Mouse (Mus musculus): ENCODE data around the gene Col11a1.

Gene Col11a1

DNA sequence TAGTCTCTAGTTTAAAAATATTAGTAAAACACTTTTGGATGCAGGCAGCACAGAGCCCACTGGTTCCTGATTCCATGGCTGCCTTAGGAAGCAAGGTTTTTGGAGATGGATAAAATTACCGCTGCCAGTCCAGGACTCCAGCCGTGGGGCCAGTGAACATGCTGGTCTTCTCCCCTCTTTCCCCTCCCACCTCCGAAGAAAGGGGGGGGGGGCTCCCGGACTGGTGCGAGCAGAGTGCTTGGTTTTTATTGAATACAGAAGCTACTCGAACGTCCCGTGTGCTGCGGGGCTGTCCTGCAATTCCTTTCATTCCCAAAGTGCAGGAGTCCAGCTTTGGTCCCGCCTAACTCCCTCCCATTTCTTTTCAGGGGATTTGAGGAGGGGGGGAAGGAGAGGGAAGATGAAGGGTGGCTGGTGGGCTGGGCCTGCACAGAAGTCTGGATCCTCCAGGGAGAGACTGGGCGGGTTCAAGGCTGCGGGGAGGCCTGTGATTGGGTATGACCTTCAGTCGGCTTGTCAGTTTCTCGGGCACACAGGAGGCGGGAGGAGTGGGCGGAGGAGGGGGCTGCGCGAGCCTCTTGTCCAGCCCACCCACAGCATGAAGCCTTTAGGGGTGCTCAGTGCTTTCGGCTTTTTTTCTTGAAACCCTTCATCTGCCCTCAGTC is at the start of gene Col11a1:
Gene Col11a1, plus strand, starts transcription at position 570 of the 665 bp plus-strand sequence.
- DNase-seq, result peak; percentile 40

DNA sequence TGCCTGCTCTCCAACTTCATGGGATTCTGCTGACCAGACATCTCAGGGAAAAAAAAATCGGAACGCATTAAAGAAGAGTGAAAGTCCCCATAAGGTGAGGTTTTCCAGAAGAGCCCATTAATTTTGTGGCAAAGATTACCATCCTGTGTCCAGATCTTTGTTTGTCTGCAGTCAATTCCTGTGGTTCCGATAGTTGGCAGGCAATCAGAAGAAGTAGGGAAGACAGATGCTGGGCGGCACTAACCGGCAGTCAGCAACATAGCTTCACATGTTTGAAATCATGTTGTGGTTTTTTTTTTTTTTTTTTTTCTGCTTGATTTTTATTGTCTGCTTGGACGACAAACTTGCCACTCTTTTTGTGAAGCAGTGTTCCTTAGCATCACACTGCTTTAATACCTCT is 39.4 kb upstream of the Col11a1 start:
- no peak for DNase-seq

DNA sequence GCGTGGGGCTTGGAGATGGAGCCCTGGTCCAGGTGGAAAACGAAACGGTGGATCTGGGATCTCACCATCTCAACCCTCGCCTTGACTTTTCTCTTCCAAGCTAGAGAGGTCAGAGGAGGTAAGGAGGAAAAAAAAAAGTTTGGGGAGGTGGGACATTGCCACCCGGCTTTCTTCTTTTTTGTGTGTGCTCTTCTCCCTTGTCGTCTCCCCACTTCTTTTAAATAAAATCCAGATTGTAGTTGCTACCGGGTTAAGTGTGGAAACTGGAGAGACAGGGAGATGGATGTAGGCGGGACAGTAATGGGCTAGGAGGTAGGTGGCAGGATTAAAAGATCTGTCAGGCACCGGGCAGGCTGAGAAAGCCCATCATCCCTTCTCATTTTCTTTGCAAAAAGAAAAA is 546 bp downstream of the Col11a1 start:
- no peak for DNase-seq

DNA sequence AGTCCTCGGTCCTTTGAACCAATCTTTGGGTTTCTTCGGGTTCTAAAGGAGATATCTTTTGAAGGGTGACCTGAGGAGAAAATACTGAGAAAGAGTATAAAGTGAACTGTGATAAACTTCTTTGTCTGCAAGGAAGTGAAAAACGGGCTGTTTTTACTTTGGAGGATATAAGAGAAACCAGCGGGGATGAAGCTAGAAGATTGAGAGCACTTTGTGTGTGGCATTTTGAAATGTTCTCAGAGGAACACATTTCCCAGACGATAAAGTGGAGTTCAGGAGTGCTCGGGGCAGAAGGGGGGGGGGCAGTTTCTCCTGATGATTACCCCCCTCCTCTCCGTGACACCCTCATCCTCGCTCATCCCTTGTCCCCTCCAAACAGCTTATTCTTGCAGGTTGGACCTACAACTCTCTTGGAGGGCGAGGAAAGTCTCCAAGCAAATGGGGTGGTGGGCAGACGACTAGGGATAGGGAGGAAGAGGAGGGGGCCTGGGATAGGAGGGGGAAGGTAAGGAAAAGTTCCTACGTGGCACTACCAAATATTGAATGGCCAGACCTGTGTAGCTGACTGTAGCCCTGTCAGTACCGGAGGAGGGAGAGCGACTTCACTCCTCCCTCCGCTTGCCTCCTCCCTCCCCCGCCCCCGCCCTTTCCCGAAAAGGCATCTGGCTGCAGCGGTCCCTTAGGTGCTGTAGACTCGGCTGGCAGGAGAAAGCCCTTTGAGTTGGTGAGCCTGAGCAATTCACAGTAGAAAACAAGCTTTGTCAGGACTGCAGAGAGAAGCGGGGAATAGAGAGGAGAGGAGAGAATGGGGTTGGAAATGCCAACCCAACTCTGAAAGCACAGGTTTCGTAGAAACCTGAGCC is 1.2 kb downstream of the Col11a1 start:
- DNase-seq, result no peak

DNA sequence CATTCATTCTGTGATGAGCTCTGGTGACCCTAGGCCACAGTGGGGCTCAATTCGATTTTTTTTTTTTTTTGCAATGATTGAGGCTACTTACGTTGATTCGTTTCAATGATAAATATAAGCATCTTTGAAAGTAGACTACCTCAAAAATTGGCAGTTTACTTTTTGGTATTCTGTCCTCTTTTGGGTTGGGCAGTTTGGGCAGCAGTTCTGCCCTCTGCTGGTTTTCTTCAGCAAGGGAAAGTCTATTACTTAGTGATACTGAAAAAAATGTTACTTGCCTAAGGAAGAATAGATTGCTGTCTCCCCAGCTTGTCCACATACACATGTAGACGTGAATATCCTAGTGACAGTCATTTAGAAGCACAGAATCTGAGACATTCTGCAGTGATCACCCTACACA is 2.0 kb downstream of the Col11a1 start:
- peak; percentile 14 for DNase-seq

DNA sequence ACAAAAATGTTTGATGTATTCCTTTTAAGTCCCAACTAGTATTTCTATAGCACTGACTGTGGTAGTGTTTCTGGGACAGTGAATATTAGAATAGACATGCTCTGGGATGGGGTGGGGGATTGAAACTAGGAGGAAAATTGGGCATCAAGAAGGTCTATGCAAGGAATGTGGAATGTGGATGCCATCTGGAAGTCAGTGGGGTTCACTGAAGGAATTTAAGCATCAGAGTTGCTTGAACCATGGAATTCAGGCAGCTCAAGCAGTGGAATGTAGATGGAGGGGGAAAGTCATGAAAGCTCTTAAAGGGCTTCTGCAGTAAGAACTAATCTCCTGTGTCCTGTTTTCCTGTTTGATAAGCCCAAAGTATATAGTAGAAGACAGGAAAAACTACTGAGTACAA is 22.1 kb downstream of the Col11a1 start:
- no peak for DNase-seq

DNA sequence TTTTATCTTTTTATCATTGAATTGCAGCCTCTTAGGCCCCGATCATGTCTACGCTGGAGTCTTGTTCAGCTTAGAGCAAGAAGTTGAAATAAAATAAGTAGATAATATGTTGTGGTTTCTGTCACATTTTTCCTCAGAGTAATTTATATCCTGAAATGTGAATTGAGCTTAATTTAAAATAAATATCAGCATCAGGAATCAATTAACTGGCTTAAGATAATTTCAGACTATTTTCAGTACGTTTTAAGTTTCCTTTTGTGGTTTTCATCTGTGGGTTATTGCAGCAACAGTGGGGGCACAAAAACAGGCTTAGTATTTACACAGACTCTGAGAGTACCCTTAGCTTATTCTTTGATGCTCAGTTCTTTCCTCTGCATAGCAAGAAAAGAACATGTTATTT is 23.2 kb downstream of the Col11a1 start:
- DNase-seq, result no peak

DNA sequence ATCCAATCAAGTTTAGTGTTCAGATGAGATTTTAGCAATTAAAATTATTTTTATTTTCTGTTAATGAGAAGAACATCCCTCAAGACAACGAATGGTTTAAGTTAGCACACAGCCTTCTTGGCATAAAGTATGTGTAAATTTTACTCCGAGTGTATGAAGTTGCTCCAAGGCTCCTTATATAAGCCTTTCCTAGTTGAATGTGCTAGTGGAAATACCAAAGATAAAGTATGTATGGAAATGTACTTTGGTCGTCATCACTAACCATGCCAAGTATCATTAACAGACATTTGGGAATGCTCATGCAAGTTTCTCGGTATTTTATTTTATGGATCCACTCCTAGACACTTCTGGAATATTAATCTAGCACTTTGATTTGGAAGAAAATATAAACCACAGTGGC is 34.8 kb downstream of the Col11a1 start:
- no peak for DNase-seq

DNA sequence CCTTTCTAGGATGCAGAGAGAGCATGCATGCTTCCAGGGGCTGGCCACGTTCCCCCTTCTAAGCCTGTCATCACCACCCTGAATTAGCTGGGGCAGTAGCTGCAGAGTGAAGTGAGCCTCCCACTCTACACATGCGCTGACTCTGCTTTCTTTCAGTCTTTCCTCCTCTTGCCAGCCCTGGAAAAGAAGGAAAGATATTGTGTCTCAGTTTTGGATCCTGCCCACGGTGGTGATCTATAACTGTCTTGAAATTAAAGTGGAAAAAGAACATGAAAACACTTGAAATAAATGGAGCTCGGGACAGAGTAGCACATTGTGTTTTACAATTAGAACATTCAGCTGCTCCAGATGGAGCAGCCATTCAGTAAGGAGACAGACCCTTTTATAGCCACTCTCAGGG is 35.2 kb downstream of the Col11a1 start:
- DNase-seq, result peak; percentile 31

DNA sequence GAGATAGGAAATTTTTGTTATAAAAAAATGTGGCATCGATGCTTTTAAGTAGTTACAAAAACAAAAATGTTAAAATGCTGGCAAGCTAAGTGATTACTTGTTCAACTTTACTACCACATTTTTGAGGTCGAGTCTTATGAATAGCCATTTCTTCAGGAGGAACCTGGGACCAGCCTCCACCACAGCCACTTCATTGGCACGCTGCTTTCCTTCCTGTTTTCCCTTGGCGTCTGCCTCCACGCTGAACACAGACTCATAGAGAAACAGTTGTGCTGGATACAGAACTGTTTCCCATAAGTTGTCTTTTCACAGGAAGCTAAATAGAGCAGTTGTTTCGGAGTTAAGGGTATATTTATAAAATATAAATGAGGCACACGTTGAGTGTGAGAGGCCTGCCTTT is 69.0 kb downstream of the Col11a1 start:
- no peak for DNase-seq

DNA sequence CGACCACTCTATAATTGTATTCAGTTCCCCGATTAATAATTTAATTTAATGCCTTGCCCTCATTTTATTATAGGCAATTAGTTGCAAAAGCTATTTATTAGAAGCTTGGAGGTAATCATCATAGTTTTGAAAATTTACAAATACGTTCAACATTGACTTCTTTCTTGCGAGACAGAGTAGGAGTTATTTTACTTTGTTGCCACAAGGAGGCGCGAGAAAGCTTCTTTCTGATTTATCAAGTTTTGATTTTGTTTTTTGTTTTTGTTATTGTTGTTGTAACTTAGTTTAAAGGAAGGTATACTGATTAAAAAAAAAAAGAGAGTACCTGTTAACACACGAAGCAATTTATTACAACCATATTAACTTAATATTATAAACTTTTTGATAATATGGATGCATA is 76.8 kb downstream of the Col11a1 start:
- DNase-seq, result no peak

DNA sequence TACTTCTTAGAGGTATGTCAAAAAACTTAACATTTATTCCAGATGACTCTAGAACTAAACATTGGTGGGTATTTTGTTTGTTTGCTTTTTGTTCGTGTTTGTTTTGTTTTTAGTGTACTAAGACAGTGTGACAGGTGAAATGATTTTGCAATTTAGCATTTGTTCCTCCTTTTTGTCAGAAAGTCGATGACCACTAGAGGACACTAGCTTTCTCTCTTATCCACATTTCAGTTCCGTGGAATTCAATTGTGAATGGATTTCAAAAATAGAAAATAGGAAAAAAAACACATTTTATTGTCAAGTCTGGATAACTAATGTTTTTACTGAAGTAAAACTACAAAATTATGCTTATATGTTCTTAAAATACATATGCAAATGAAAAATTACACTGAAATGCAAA is 116.8 kb downstream of the Col11a1 start:
- no peak for DNase-seq

DNA sequence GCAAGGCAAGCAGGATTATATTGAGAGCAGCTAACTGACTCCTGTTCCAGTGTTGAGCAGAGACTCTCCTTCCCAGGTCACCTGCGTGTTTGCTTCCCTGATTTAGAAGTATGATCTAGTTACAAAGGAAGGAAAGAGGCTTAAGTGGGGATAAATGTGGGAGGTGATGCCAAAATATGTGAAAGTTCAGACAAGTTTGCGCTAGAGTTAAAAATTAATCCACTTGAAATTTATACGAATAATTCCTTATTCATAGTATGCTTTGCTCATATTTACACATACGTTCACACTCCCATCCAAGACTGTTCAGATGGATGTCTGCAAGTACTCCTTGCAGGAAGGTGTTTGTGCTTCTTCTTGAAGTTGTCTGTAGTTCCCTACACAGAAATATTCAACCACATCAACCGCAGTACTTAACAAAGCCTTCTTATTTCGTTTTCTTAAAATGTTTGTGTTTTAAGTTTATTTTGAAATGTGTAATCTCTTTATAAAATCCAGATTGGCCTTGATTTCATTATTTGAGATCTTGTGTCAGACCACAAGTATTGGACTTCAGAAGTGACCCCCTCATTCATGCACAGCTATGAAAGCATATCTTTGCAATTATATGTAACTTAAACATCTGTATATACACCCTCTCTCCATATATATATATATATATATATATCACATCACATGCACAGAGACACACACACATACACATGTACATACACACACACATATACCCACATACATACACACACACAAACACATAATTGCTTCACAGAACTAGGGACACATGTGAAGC is 167.8 kb downstream of the Col11a1 start:
- DNase-seq, result no peak

DNA sequence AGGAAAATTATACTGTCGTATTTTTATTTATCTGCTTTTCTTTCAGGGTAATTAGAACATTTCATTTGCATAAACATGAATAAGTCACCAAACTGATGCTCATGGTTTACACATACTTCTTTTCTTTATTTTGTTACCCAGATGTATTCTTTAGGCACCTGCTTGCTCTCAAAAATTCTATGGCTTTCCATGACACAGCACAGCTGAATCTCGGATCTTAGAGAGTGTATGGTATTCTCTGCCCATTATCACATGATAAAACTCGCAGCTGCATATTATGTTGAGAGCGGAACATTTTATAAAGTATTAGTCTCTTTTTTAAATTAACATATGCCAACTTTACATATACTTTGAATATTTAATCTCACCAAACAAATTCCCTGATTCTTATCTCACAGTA is 181.9 kb downstream of the Col11a1 start:
- no peak for DNase-seq

DNA sequence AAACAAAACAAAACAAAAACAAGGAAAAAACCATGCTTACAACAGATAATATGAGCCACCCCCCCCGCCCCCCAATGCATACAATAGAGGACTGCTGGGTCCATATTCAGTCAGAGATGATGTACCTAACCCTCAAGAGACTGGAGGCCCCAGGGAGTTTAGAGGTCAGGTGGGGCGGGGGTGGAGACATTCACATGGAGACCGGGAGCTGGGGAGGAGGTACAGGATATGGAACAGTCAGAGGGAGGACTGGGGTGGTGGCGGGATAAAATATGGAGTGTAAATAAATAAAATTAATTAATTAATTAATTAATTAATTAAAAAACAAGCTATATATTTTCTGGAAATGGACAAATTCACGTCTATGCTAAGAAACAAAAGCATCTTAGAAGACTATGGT is 185.8 kb downstream of the Col11a1 start:
- no peak for DNase-seq

DNA sequence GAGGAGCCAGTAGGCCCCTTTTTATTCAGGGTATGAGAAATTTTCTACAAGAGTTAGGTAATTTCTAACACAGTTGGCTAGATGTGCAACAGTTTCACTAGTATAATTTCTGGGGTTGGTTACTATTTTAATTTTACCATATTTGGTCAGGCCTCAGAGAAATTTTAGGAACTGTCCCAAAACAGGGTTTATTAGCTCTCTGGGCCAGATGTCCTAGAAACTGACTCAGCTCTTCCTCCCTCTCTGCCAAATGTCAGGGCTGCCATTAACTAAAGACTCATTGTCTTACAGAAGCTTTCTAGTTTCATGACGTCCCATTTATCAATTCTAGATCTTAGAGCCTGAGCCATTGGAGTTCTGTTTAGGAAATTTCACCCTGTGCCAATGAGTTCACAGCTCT is 199.2 kb downstream of the Col11a1 start:
- peak; percentile 23 for DNase-seq

Measured in layer of hippocampus, adult 9-11 months (tissue).